Mouse (Mus musculus): ENCODE results near the gene Ugt1a6a. TPM values are rescaled to one million over a fixed set of nuclear protein-coding genes. Genes with fewer than 3 reads are reported as not detected.
A peak's percentile ranks its signal among the peaks of the same experiment; 100 is the strongest.
"Not testable (repeated sequence)": the region's sequence is repeated elsewhere in the genome, so short reads cannot be mapped to it uniquely, and the experiment has no call there.

Ugt1a6a gene
- polyA plus RNA-seq, 1 experiment from 2014 or later, result 23.8 TPM

DNA sequence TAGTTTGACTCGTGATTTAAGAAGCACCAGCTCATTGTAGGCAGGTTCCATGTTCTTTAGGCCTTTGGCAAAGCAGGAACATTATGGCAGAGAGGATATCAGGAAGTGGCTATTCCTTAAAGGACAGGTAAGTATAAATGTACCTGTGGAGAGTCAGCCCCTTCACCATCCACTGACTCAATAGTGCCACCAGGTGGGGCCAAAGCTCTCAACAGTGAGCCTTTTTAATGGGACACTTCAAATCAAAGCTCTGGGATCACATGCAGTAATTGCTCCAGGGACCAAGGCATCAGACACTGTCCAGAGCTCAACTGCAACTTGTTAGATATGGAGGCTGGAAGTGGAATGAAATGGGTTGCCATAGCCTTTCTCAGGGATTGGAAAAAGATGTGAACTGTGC lies 13.1 kb upstream of the Ugt1a6a start:
- H3K4me3 ChIP-seq (ENCODE audit: low read depth, low read length); H3K9me3 ChIP-seq (ENCODE audit: control insufficient read depth, low read depth, low read length); H3K4me2 ChIP-seq (replicated peaks; ENCODE audit: low read depth, low read length); ATAC-seq (ENCODE audit: insufficient number of reproducible peaks, insufficient read depth, low FRiP score, low read depth); H3K27me3 ChIP-seq (ENCODE audit: control insufficient read depth, insufficient read depth, low read length); H3K27ac ChIP-seq (ENCODE audit: low read length); H3K4me1 ChIP-seq (ENCODE audit: control insufficient read depth, insufficient read depth, low read length); H3K36me3 ChIP-seq (ENCODE audit: control insufficient read depth, insufficient read depth, low read length); H3K9ac ChIP-seq (replicated peaks; ENCODE audit: low read depth, low read length): not testable (repeated sequence)
- no CpG with 5 or more reads among the region's 1 CpGs for WGBS

DNA sequence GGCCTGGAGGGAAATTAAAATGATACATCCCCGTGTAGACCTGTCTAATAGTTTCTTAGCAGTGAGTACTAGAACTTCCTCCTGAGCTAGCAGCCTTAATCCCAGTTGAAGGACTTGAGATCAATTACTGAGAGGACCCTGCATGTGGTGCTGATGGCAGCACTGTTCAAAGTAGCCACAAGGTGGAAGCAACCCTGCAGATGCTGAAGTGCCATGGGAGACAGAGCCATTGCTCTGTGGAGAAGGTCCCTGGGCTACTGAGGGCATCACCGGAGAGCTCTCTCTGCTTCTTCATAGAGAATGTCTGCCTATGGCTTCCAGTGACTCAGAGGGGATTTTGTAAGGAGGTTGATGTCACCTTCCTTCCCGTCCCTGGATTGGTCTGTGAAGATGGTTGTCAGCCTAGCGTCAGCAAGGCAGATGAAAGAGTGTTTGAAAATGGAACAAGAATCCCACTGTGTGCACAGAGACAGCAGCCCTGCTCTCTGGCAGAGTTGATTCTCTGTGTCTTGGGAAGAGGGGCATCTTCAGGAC lies 8.7 kb upstream of the Ugt1a6a start:
- ATAC-seq (ENCODE audit: insufficient number of reproducible peaks, insufficient read depth, low FRiP score, low read depth); H3K4me2 ChIP-seq (replicated peaks; ENCODE audit: low read depth, low read length); H3K9ac ChIP-seq (replicated peaks; ENCODE audit: low read depth, low read length); H3K4me3 ChIP-seq (ENCODE audit: low read depth, low read length); H3K27me3 ChIP-seq (ENCODE audit: control insufficient read depth, insufficient read depth, low read length); H3K4me1 ChIP-seq (ENCODE audit: control insufficient read depth, insufficient read depth, low read length); H3K36me3 ChIP-seq (ENCODE audit: control insufficient read depth, insufficient read depth, low read length); H3K27ac ChIP-seq (ENCODE audit: low read length); H3K9me3 ChIP-seq (ENCODE audit: control insufficient read depth, low read depth, low read length): not testable (repeated sequence)
- WGBS, result 74% methylated on average over 4 of the region's 4 CpGs

DNA sequence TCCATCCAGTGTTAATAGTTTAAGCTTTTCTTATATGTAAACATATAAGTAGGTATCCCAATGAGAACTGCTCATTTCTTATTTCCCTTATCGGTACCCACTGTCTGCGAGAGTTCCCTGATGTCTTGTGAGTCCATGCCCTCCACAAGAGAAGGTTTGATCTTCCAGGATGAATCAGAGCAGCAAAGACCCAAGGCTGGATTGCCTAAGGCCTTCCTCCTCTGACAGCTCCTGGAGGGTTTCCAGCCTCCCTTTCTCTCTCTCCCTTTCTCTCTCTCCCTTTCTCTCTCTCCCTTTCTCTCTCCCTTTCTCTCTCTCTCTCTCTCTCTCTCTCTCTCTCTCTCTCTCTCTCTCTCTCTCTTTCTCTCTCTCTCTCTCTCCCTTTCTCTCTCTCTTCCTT lies 5.5 kb upstream of the Ugt1a6a start:
- H3K9me3 ChIP-seq (ENCODE audit: control insufficient read depth, low read depth, low read length); ATAC-seq (ENCODE audit: insufficient number of reproducible peaks, insufficient read depth, low FRiP score, low read depth); H3K4me2 ChIP-seq (replicated peaks; ENCODE audit: low read depth, low read length); H3K27ac ChIP-seq (ENCODE audit: low read length); H3K27me3 ChIP-seq (ENCODE audit: control insufficient read depth, insufficient read depth, low read length); H3K4me3 ChIP-seq (ENCODE audit: low read depth, low read length); H3K36me3 ChIP-seq (ENCODE audit: control insufficient read depth, insufficient read depth, low read length); H3K9ac ChIP-seq (replicated peaks; ENCODE audit: low read depth, low read length); H3K4me1 ChIP-seq (ENCODE audit: control insufficient read depth, insufficient read depth, low read length): not testable (repeated sequence)
- 82% methylated on average over 2 of the region's 2 CpGs for WGBS

- not testable (repeated sequence) for H3K4me2 ChIP-seq (replicated peaks; ENCODE audit: low read depth, low read length); H3K4me3 ChIP-seq (ENCODE audit: low read depth, low read length); H3K36me3 ChIP-seq (ENCODE audit: control insufficient read depth, insufficient read depth, low read length); ATAC-seq (ENCODE audit: insufficient number of reproducible peaks, insufficient read depth, low FRiP score, low read depth); H3K9me3 ChIP-seq (ENCODE audit: control insufficient read depth, low read depth, low read length); H3K27me3 ChIP-seq (ENCODE audit: control insufficient read depth, insufficient read depth, low read length); H3K4me1 ChIP-seq (ENCODE audit: control insufficient read depth, insufficient read depth, low read length); H3K9ac ChIP-seq (replicated peaks; ENCODE audit: low read depth, low read length); H3K27ac ChIP-seq (ENCODE audit: low read length)
- WGBS, result 81% methylated on average over 1 of the region's 1 CpGs
Observed at GRCm38 (mm10) chr1:88130223-88130622, 4.4 kb upstream of the Ugt1a6a start.

DNA sequence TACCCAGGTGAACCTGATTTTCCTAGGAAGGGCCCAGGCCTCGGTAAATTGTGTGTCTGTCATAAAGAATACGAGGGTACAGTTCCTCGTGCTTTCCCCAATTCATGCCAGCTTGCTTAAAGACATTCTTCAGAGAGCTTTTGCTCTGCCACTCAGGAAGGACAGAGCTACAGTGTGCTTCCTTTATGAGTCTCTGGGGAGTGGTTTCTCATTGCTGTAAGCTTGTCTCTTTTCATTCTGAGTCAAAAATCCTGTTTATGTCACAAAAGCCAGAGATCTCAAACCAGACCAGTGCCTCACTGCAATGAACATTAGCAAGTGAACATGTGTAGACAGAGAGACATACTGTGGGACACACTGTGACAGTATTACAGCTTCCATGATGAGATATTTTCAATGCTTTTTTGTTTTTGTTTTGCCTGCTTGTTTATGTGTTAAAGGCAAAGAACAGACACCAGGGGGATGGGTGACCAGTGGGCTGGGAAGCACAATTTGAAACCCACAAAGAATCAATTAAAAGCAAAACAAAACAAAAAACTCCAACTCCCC lies 627 bp upstream of the Ugt1a6a start:
- Histone ChIP-seq H3K36me3 (ENCODE audit: control insufficient read depth, insufficient read depth, low read length) (no peaks in the 10 kb centered on the region), H3K4me2 (replicated peaks; ENCODE audit: low read depth, low read length) (no peak overlapping the region), H3K27me3 (ENCODE audit: control insufficient read depth, insufficient read depth, low read length) (no peaks in the 10 kb centered on the region), H3K27ac (ENCODE audit: low read length) (peak overlapping the region; percentile 34), H3K9ac (replicated peaks; ENCODE audit: low read depth, low read length) (no peak overlapping the region), H3K4me3 (ENCODE audit: low read depth, low read length) (no peak overlapping the region), H3K9me3 (ENCODE audit: control insufficient read depth, low read depth, low read length) (no peaks in the 10 kb centered on the region), H3K4me1 (ENCODE audit: control insufficient read depth, insufficient read depth, low read length) (peaks cover 2% of the 10 kb centered on the region; the same call in 1 of the 2 replicates)
- ATAC-seq (ENCODE audit: insufficient number of reproducible peaks, insufficient read depth, low FRiP score, low read depth), result 0 out of 2 replicates have a peak, but pooled peaks have one; percentile 43
- 61% methylated on average over 3 of the region's 3 CpGs for WGBS

GRCm38 (mm10) chr1:88135229-88135904 lies 758 bp downstream of the Ugt1a6a start:
- H3K27ac ChIP-seq (ENCODE audit: low read length); H3K27me3 ChIP-seq (ENCODE audit: control insufficient read depth, insufficient read depth, low read length); H3K9ac ChIP-seq (replicated peaks; ENCODE audit: low read depth, low read length); H3K36me3 ChIP-seq (ENCODE audit: control insufficient read depth, insufficient read depth, low read length); H3K4me3 ChIP-seq (ENCODE audit: low read depth, low read length); H3K9me3 ChIP-seq (ENCODE audit: control insufficient read depth, low read depth, low read length); H3K4me1 ChIP-seq (ENCODE audit: control insufficient read depth, insufficient read depth, low read length): not testable (repeated sequence)
- H3K4me2 ChIP-seq (replicated peaks; ENCODE audit: low read depth, low read length), result 0 out of 2 replicates have a peak overlapping the region, but pooled peaks have one; percentile 12
- ATAC-seq (ENCODE audit: insufficient number of reproducible peaks, insufficient read depth, low FRiP score, low read depth), result peak; percentile 51
- WGBS, result 91% methylated on average over 5 of the region's 6 CpGs

- Histone ChIP-seq H3K9me3 (ENCODE audit: control insufficient read depth, low read depth, low read length) (no peaks in the 10 kb centered on the region), H3K36me3 (ENCODE audit: control insufficient read depth, insufficient read depth, low read length) (no peaks in the 10 kb centered on the region), H3K27ac (ENCODE audit: low read length) (no peak overlapping the region), H3K4me2 (replicated peaks; ENCODE audit: low read depth, low read length) (no peak overlapping the region), H3K27me3 (ENCODE audit: control insufficient read depth, insufficient read depth, low read length) (no peaks in the 10 kb centered on the region), H3K9ac (replicated peaks; ENCODE audit: low read depth, low read length) (no peak overlapping the region), H3K4me1 (ENCODE audit: control insufficient read depth, insufficient read depth, low read length) (peaks cover 2% of the 10 kb centered on the region; the same call in 1 of the 2 replicates), H3K4me3 (ENCODE audit: low read depth, low read length) (no peak overlapping the region)
- 69% methylated on average over 2 of the region's 2 CpGs for WGBS
- ATAC-seq (ENCODE audit: insufficient number of reproducible peaks, insufficient read depth, low FRiP score, low read depth), result no peak
Observed at GRCm38 (mm10) chr1:88136646-88137045, 2.0 kb downstream of the Ugt1a6a start.

- H3K36me3 ChIP-seq (ENCODE audit: control insufficient read depth, insufficient read depth, low read length), result no peaks in the 10 kb centered on the region
- no peak for ATAC-seq (ENCODE audit: insufficient number of reproducible peaks, insufficient read depth, low FRiP score, low read depth)
- H3K27ac ChIP-seq (ENCODE audit: low read length), result no peak overlapping the region
- WGBS, result 84% methylated on average over 3 of the region's 3 CpGs
- H3K4me3 ChIP-seq (ENCODE audit: low read depth, low read length), result no peak overlapping the region
- no peak overlapping the region for H3K9ac ChIP-seq (replicated peaks; ENCODE audit: low read depth, low read length)
- no peaks in the 10 kb centered on the region for H3K27me3 ChIP-seq (ENCODE audit: control insufficient read depth, insufficient read depth, low read length)
- H3K9me3 ChIP-seq (ENCODE audit: control insufficient read depth, low read depth, low read length), result no peaks in the 10 kb centered on the region
- no peak overlapping the region for H3K4me2 ChIP-seq (replicated peaks; ENCODE audit: low read depth, low read length)
- H3K4me1 ChIP-seq (ENCODE audit: control insufficient read depth, insufficient read depth, low read length), result peaks cover 2% of the 10 kb centered on the region; the same call in 1 of the 2 replicates
Observed at GRCm38 (mm10) chr1:88137264-88137663, 2.7 kb downstream of the Ugt1a6a start.

Measured in stomach, embryonic 14.5 days (tissue).